11 mouse cellular contexts compared by ENCODE assay signal in the genomic region with DNA sequence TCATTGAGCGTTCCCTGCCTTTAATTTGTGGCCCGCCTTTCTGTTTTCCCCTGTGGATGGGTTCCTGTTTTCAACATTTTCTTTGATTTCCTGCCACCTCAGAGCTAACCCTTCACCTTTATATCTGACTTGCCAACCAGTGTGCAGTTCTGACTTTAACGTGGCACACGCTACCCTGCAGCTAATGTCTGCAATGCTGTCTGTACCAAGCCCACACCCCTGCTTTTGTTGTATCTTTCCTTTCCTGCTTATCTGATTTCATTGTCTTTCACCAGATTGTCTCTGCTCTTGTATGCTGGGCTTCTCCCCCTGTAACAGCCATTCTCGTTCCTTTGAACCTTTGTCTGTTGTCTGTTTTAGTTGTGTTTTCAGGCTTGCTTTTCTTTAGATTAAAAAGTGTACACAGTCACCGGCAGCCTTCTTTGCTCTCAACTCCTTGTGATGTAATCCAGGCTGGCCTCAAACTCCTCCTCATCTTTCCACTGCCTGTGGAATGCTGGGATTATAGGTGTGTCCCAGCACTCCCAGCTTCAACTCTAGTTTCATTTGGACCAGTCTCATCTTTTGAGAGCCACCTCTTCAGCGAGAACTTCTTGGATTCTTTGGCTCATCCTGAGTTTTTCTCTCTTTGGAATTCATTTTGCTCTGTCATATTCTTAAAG. TPM values are rescaled to one million over a fixed set of nuclear protein-coding genes. Genes with fewer than 3 reads are reported as not detected.
DNase-seq lines count a peak whose midpoint lies in the region; ATAC-seq and TF ChIP-seq lines count a peak whose summit lies in the region.
"Had no signal": no experiment of that assay in that cellular context is flagged by ENCODE, and none has a peak within 500 bp of the region (broad histone marks: within the 10 kb centered on the region; RNA-seq: fewer than 3 reads in every experiment).

No protein-coding gene starts in this region.

- intact Hi-C loops in gastrocnemius, postnatal 36 days (cut with DNase I) = no loop called here

- H3K27me3 ChIP-seq in intestine, embryonic 14.5 days (replicated peaks; ENCODE audit: control insufficient read depth, insufficient read depth, low read length) = no peaks in the 10 kb centered on the region
- H3K27me3 ChIP-seq in intestine, postnatal 0 days (replicated peaks; ENCODE audit: control insufficient read depth, insufficient read depth, low read length) = no peaks in the 10 kb centered on the region
- no peaks in the 10 kb centered on the region for H3K27me3 ChIP-seq in forebrain, embryonic 16.5 days (replicated peaks; ENCODE audit: control insufficient read depth, insufficient read depth, low read length)
- H3K27me3 ChIP-seq: embryonic facial prominence, embryonic 12.5 days had no signal

- 59% methylated on average over 7 of the region's 7 CpGs for WGBS in intestine, embryonic 14.5 days
- 63% methylated on average over 7 of the region's 7 CpGs for WGBS in intestine, postnatal 0 days
- WGBS in forebrain, embryonic 16.5 days = 63% methylated on average over 7 of the region's 7 CpGs

- no peak overlapping the region for H3K9ac ChIP-seq in intestine, embryonic 14.5 days (ENCODE audit: low read length)
- no peak overlapping the region for H3K9ac ChIP-seq in intestine, postnatal 0 days (ENCODE audit: low read depth, low read length)
- no peak overlapping the region for H3K9ac ChIP-seq in forebrain, embryonic 16.5 days (replicated peaks; ENCODE audit: low read depth, low read length)
- H3K9ac ChIP-seq: embryonic facial prominence, embryonic 12.5 days; lung, embryonic 14.5 days had no signal

- no peak overlapping the region for H3K4me3 ChIP-seq in intestine, embryonic 14.5 days (ENCODE audit: low read depth, low read length)
- no peak overlapping the region for H3K4me3 ChIP-seq in intestine, postnatal 0 days (ENCODE audit: low read depth, low read length)
- no peak overlapping the region for H3K4me3 ChIP-seq in forebrain, embryonic 16.5 days (replicated peaks; ENCODE audit: low read length)
- H3K4me3 ChIP-seq: embryonic facial prominence, embryonic 12.5 days had no signal

- H3K4me1 ChIP-seq in intestine, embryonic 14.5 days (replicated peaks; ENCODE audit: control insufficient read depth, insufficient read depth, low read length) = peaks cover 37% of the 10 kb centered on the region
- H3K4me1 ChIP-seq in intestine, postnatal 0 days (replicated peaks; ENCODE audit: control insufficient read depth, insufficient read depth, low read length) = peaks cover 9% of the 10 kb centered on the region
- H3K4me1 ChIP-seq in forebrain, embryonic 16.5 days (replicated peaks; ENCODE audit: control insufficient read depth, insufficient read depth, low read length) = 0 out of 2 replicates have a peak, but pooled peaks cover 6% of the 10 kb centered on the region

- DNase-seq in intestine, embryonic 14.5 days (ENCODE audit: low spot score) = peak; percentile 49
- DNase-seq in CD4-positive helper T cell, adult 2 months (ENCODE audit: low read depth, low spot score) = peak; percentile 70
- DNase-seq in MN1 (ENCODE audit: low spot score) = peak; percentile 41
- DNase-seq in lung, postnatal 10 days = peak; percentile 35
- no peak for DNase-seq in retina, postnatal 1 day
- DNase-seq in gastrocnemius, postnatal 36 days = no peak
- DNase-seq: cerebellum, adult 8-10 months; lung, embryonic 14.5 days had no signal

- no peak for ATAC-seq in intestine, embryonic 14.5 days (replicated peaks; ENCODE audit: low FRiP score, low TSS enrichment, low read depth)
- no peak for ATAC-seq in intestine, postnatal 0 days
- no peak for ATAC-seq in forebrain, embryonic 16.5 days

- H3K36me3 ChIP-seq in intestine, embryonic 14.5 days (ENCODE audit: control insufficient read depth, insufficient read depth, low read length) = 0 out of 2 replicates have a peak, but pooled peaks cover 2% of the 10 kb centered on the region
- 0 out of 2 replicates have a peak, but pooled peaks cover under 1% of the 10 kb centered on the region for H3K36me3 ChIP-seq in intestine, postnatal 0 days (ENCODE audit: control insufficient read depth, insufficient read depth)
- H3K36me3 ChIP-seq in forebrain, embryonic 16.5 days (ENCODE audit: control insufficient read depth, insufficient read depth) = peaks cover 1% of the 10 kb centered on the region

- no peak overlapping the region for H3K4me2 ChIP-seq in intestine, embryonic 14.5 days (ENCODE audit: low read length)
- H3K4me2 ChIP-seq in intestine, postnatal 0 days (replicated peaks; ENCODE audit: low read depth) = no peak overlapping the region
- no peak overlapping the region for H3K4me2 ChIP-seq in forebrain, embryonic 16.5 days (ENCODE audit: low read length)
- H3K4me2 ChIP-seq: embryonic facial prominence, embryonic 12.5 days; lung, embryonic 14.5 days had no signal

- no peak for TF ChIP-seq CTCF in intestine, postnatal 0 days (IDR thresholded peaks at IDR 0.05; ENCODE audit: low read depth)

- H3K9me3 ChIP-seq in intestine, embryonic 14.5 days (ENCODE audit: control insufficient read depth, low read length) = no peaks in the 10 kb centered on the region
- H3K9me3 ChIP-seq in intestine, postnatal 0 days (ENCODE audit: control insufficient read depth) = no peaks in the 10 kb centered on the region
- no peaks in the 10 kb centered on the region for H3K9me3 ChIP-seq in forebrain, embryonic 16.5 days (ENCODE audit: control insufficient read depth, low read length)
- H3K9me3 ChIP-seq: embryonic facial prominence, embryonic 12.5 days had no signal

- peak overlapping the region; percentile 71; the same call in 1 of the 2 replicates for H3K27ac ChIP-seq in intestine, embryonic 14.5 days (ENCODE audit: low read depth)
- no peak overlapping the region for H3K27ac ChIP-seq in intestine, postnatal 0 days (ENCODE audit: low read depth, low read length)
- no peak overlapping the region; the same call in 1 of the 2 replicates for H3K27ac ChIP-seq in forebrain, embryonic 16.5 days (ENCODE audit: low read length)

RNA-seq across cellular contexts. Expression of gene Sipa1l1, which starts 18.2 kb away (rescaled TPM):
- polyA plus RNA-seq in intestine, embryonic 14.5 days (2014; fragmentation: Nextera tagmentation; extraction: Ambion mirVana) = 41.6 and 43.0 TPM in 2 replicates
- polyA plus RNA-seq in intestine, postnatal 0 days (2015; fragmentation: Nextera tagmentation; extraction: Ambion mirVana) = 10.2 and 12.6 TPM in 2 replicates
- polyA plus RNA-seq in forebrain, embryonic 16.5 days (2015; fragmentation: Nextera tagmentation; extraction: Ambion mirVana) = 24.0 and 26.8 TPM in 2 replicates
- total RNA-seq in gastrocnemius, postnatal 36 days (2021) = 1 to 10 TPM; 7.7 to 8.0 TPM

Comparison
In these comparisons a context has a peak if more than half of its experiments do, and no peak if none do; other contexts are left out.
1. DNase-seq: peak in intestine, embryonic 14.5 days (single experiment), CD4-positive helper T cell, adult 2 months (single experiment), MN1 (single experiment) and lung, postnatal 10 days (single experiment); none in retina, postnatal 1 day (single experiment) and gastrocnemius, postnatal 36 days (0 of 2).